Mouse (Mus musculus) lung, postnatal 0 days (tissue): ENCODE measurements around the gene Clic3.

ENCODE experiments used
- CTCF ChIP-seq: IDR thresholded peaks from 2 replicates; pipeline ENCODE4 v1.5.1; 2016; ENCODE audit warnings: antibody characterized with exemption, mild to moderate bottlenecking
- EP300 ChIP-seq: IDR thresholded peaks from 2 replicates; pipeline ENCODE4 v1.6.1; 2016; ENCODE audit warnings: antibody characterized with exemption, mild to moderate bottlenecking, control low read depth

GRCm38 (mm10) chr2:25477541-25477940 lies 20.9 kb downstream of the Clic3 start:
- no peak for TF ChIP-seq CTCF
- TF ChIP-seq EP300 = no peak
